Mouse (Mus musculus) CH12.LX (cell line): Measurements from ENCODE around the gene Bcl2l2.

ENCODE experiments used
- BHLHE40 ChIP-seq: IDR thresholded peaks from 2 replicates; pipeline ENCODE4 v1.6.1; 2011; ENCODE audit warnings: mild to moderate bottlenecking, low read depth, low read length, improper control_type of control experiment
- CTCF ChIP-seq, 2 experiments: IDR thresholded peaks in 1 of 2; conservative IDR thresholded peaks in 1 of 2; 2 replicates each; pipeline ENCODE4 v1.5.1; 2011 to 2012; ENCODE audit warnings: low read depth in 2 of 2, low read length in 2 of 2, improper control_type of control experiment in 1 of 2, inconsistent platforms in 1 of 2, mild to moderate bottlenecking in 1 of 2, moderate library complexity in 1 of 2
- NRF1 ChIP-seq: IDR thresholded peaks from 2 replicates; pipeline ENCODE4 v1.6.1; 2014; ENCODE audit warnings: low read depth, mild to moderate bottlenecking, inconsistent platforms, low read length, improper control_type of control experiment, moderate library complexity
- POLR2A ChIP-seq: IDR thresholded peaks from 2 replicates; pipeline ENCODE4 v1.6.1; 2011; ENCODE audit warnings: low read depth, mild to moderate bottlenecking, improper control_type of control experiment, low read length

DNA sequence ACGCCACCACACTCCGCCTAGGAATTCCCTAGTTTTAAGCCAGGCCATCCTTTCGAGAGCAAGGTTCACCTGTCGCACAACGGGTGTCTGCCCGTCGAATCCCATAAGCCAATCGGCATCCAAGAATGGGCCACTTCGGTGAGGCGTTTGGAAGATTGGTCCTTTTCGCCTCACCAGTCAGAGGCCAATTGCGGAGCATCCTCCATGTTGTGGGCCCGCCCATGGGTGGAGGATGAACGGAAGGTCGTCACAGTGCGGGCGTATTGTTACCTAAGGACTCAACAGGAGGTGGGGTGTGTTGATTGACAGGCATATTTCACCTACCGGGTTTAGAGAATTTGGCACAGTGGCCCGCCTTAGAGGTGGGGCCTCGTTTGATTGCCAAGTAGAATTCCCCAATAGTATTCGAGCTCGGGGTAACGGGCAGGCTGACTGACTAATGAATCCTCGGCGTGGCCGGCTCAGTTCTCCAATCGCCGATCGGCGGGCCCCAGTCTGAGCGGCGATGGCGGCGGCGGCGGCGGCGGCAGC, 10.5 kb downstream of the Bcl2l2 start:
- TF ChIP-seq POLR2A (peak; percentile 80), CTCF (conservative IDR thresholded peaks at IDR 0.05 in 1 of 2, IDR thresholded peaks at IDR 0.05 in 1 of 2; ENCODE audit: low read depth in 2 of 2, low read length in 2 of 2) (no peak), NRF1 (no peak), BHLHE40 (no peak)
